Mouse (Mus musculus): ENCODE results near the gene Unc13a. TPM values are rescaled to one million over a fixed set of nuclear protein-coding genes. Genes with fewer than 3 reads are reported as not detected.

Unc13a gene
- polyA plus RNA-seq, 1 experiment from 2014 or later = 0.68 TPM

DNA sequence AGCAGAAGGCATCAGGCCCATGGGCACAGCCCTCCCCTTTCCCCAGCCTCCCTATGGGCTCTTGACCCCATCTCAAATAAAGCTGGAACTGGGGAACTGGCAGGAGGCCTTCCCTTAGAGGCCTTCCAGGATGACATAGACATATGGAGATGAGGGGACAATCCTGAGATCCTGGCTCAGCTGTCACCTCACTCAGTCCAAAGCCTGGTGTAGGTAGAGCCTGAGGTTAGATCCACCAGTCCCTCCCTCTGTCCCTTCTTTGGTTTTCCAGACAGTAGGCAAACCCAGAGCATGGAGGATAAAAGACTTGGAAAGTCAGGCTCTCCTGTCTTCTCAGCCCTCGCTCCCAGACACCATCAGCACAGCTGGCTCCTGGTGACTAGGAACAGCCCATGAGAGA lies 4.7 kb downstream of the Unc13a start:
- DNase-seq (ENCODE audit: low spot score) = no peak

- peak; percentile 63 for DNase-seq (ENCODE audit: low spot score)
Measured at GRCm38 (mm10) chr8:71665331-71666130, 6.0 kb downstream of the Unc13a start.

- peak; percentile 85 for DNase-seq (ENCODE audit: low spot score)
Measured at GRCm38 (mm10) chr8:71660325-71661120, 11.0 kb downstream of the Unc13a start.

DNA sequence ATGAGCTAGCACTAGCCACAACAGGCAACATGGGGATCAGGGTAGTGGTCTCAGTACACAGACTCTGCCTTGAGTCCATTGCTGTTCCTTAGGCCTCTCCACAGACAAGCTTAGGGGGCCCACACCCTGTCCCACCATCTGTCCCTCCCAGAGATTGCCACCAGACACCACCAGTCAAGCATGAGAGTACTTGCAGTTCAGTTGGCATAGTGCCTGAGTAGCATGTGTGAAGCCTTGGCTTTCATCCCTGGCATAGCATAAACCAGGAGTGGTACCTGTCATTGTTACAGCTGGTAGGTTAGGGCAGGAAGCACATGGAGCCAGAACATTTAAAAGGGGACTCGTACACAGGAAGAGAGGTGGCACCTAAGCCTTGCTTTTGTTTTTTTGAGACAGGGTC lies 11.8 kb downstream of the Unc13a start:
- no peak for DNase-seq (ENCODE audit: low spot score)

DNA sequence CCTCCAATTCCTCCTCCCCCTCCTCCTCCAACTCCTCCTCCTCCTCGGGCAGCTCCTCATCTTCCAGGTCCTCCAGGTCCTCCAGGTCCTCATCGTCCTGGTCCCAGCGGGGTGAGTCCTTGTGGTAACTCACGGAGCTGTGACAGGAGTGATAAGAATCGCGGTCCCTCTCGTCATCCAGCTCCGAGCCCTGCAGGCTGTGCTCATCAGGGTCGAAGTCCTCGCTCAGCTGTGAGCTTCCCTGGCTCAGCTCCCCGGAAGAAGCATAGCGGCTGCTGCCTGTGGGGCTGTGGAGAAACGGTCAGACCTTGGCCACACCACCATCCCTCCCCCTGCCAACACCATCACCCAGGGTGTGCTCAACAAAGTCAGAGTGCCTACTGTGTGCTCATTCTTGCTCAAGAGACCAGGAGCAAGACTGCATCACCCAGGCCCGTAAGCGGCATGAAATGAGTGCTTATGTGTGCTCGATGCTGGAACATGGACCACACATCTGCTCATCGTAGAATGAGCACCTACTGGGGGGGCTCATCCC lies 13.0 kb downstream of the Unc13a start:
- DNase-seq (ENCODE audit: low spot score) = peak; percentile 28

GRCm38 (mm10) chr8:71657816-71658215 lies 13.7 kb downstream of the Unc13a start:
- DNase-seq (ENCODE audit: low spot score) = no peak

DNA sequence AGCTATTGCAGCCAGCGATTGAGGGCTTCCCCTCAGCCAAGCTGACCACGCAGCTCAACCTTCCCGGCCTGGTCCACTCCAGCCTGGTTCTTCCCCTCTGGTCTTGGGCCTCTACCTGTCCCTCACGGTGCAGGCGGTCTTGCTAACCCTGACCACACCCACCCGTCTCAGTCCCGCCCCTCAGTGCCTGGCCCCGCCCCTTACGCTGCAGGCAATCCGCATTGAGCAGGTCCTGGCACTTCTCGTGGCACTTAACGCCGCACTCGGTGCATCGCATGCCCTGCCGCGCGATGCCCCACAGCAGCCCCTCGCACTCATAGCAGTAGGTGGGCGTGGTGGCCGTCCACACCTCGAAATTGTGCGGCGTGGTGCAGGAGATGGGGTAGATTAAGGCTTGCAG lies 17.0 kb downstream of the Unc13a start:
- DNase-seq (ENCODE audit: low spot score) = peak; percentile 48

- DNase-seq (ENCODE audit: low spot score) = no peak
Measured at GRCm38 (mm10) chr8:71645510-71645909, 26.0 kb downstream of the Unc13a start.

DNA sequence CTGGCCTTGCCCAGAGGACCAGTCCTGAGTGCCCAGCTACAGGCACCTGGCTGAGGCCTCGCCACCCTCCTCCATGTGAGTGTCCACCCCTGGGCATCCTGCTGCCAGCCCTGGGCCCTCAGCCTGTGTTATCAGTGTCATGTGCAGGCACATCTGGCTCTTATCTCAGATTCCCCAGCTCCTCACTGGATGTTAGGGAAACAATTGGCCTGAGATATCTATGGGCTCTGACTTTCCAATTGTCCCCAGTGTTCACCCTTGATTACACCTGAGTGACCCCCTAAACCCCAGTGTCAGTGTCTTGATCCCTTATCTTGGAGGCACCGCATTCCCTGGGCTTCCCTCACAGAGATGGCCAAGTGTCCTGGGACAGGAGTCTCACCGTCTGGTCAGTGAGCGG lies 32.2 kb downstream of the Unc13a start:
- DNase-seq (ENCODE audit: low spot score) = no peak

DNA sequence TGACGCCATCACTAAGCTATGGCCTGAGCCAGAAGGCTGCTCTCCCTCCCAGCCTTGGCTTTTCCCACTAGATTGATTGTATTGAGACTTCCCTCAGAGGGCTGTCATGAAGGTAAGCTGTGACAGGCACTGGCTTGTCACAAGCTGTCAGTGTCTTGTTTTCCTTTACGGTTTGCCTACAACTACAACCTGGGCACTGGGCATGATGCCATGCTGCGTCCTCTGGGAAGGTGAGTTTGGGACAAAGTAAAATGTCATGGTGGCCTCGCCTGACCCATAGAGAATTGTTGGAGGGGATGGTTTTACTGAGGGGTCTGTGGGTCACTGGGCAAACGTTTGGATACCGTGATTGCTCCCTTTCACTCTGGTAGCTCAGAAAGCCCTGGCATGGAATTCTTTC lies 33.2 kb downstream of the Unc13a start:
- no peak for DNase-seq (ENCODE audit: low spot score)

- DNase-seq (ENCODE audit: low spot score) = no peak
Measured at GRCm38 (mm10) chr8:71637149-71638095, 34.1 kb downstream of the Unc13a start.

DNA sequence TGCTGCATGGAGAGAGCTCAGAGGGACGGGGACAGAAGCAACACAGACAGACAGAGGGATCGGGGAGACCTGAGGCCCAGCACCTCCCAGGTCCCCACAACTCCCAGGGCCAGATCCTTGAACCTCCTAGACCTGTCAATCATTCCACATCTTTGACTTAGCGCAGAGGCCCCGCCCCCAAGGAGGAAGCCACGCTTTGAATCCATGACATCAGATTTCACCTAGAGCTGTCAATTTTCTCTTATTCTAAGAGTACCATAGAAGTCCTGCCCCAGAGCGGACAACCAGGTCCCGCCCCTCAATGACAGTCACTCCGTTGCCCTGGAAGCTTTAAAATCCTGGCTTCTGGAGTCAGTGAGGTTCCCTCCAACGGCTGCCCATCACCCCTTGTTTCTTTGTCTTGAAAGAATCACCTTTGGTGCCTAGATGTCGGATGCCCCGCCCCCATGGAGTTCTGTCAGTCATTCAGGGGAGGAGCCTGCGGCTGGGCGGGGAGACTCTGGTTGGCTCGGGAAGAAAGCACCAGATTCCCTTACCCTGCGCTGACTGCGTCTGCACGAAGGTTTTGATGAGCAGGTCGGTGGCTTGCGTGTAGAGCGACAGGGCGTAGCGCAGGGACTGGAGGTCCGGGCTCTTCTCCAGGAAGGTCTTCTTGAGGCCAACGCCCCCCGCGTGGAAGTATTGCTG lies 37.4 kb downstream of the Unc13a start:
- peak; percentile 87 for DNase-seq (ENCODE audit: low spot score)

GRCm38 (mm10) chr8:71633164-71633563 lies 38.4 kb downstream of the Unc13a start:
- DNase-seq (ENCODE audit: low spot score) = peak; percentile 78

- DNase-seq (ENCODE audit: low spot score) = no peak
Measured at GRCm38 (mm10) chr8:71631897-71632296, 39.7 kb downstream of the Unc13a start.

GRCm38 (mm10) chr8:71630761-71631160 lies 40.8 kb downstream of the Unc13a start:
- no peak for DNase-seq (ENCODE audit: low spot score)

DNA sequence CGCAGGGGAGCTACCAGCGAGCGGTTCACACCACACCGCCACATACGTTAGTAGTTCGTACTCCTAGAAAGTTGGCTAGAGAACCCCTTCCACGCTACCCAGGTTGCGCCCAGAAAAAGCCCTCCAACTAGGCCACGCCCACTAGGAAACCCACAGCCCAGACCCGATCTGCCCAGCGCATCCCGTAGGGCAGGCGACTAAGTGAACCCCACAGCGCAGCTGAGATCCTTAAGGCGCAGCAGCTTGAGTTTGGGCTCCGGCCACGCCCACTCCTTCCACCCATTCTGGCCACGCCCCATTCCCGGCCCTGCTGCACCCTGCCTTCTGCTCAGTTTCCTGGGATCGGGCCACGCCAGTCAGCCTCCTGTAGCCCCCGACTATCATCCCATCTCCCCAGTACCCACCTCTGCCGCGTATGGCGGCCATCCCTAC lies 41.8 kb downstream of the Unc13a start:
- peak; percentile 46 for DNase-seq (ENCODE audit: low spot score)

DNA sequence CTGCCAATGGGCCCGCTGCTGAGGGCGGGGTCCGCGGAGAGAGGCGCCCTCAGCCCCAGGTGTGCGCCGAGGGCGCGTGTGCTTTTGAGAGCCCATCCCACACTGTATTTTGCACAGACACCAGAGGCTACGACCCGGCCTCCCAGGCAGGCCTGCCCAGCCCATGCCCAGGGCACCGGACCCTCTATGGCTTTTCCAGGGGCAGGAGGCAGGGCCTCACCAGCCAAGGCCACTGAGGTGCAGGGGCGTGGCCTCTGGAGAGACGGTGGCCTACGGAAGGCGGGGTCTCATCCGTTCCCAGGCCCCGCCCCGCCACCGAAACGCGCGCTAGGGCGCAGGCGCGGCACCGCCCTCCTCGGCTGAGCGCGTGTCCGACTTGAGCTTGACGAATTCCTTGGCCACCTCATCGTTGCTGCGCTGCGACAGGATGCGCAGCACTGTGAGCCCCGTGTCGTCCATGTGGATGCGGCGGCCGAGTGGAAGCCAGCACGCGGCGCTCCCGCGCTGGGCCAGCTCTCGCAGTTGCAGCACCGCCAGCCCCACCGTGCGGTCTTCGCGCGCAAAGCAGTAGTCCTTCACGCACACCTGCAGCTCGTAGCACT lies 42.4 kb downstream of the Unc13a start:
- DNase-seq (ENCODE audit: low spot score) = peak; percentile 92

DNA sequence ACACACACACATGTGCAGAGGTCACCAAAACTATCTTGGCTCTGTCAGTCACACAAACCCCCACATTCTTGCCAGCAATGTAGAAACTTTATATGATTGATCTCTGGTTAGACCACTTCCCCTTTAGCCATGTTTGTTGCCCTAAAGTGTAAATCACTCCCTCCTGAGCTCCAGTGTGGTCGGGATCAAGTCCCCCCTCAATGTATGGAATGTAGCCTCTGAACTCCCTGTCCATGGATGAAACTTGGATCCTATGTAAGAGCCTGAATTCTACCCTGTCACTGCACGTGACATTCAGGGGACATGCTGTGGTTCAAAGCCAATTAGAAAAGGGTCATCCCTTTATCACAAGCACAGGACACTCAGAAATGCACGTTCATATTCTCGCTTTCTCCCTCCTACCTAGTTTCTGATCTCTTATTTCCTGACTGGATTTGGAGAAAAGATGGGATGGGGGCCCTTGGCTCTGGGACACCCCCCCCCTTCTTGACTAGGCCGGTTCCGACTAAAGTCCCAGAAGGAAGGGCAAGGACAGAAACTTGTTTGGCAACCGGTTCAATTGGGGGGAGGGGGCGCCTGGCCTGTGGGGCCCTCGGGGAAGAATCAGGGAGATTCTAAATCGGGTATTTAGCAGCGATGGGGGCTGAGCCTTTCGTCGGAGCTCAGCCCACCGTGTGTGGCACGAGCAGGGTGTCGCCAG lies 43.0 kb downstream of the Unc13a start:
- no peak for DNase-seq (ENCODE audit: low spot score)
